Mouse (Mus musculus) embryonic facial prominence, embryonic 11.5 days (tissue): ENCODE results near the gene Cltb. TPM values are rescaled to one million over a fixed set of nuclear protein-coding genes. Genes with fewer than 3 reads are reported as not detected.
A peak's percentile ranks its signal among the peaks of the same experiment; 100 is the strongest.

Experiments used
- ATAC-seq: fragments of 200-750 bp; cut with Nextera tagmentation; replicated peaks from 2 replicates; pipeline ENCODE4 v1.8.0; 2017; ENCODE audit warnings: low read depth; ENCODE audit not compliant: insufficient number of reproducible peaks, low FRiP score, low TSS enrichment
- DNase-seq: peaks from one replicate; pipeline ENCODE4 v3.0.0-alpha.2; 2015; ENCODE audit warnings: low spot score
- H3K27ac ChIP-seq: fragments of 300-500 bp; sonication (generic); replicated peaks from 2 replicates; pipeline ENCODE4 v1.5.1; 2014; ENCODE audit warnings: mild to moderate bottlenecking, low read depth, low read length, control low read depth
- H3K27me3 ChIP-seq: fragments of 300-500 bp; sonication (generic); 2 replicates; pipeline ENCODE4 v1.6.1; 2014; ENCODE audit warnings: mild to moderate bottlenecking, low read length, moderate library complexity, mixed read lengths; ENCODE audit not compliant: control insufficient read depth, insufficient read depth
- H3K36me3 ChIP-seq: fragments of 300-500 bp; sonication (generic); replicated peaks from 2 replicates; pipeline ENCODE4 v1.6.1; 2014; ENCODE audit warnings: low read depth, mild to moderate bottlenecking, low read length, moderate library complexity, mixed read lengths; ENCODE audit not compliant: control insufficient read depth, insufficient read depth
- H3K4me1 ChIP-seq: fragments of 300-500 bp; sonication (generic); 2 replicates; pipeline ENCODE4 v1.6.1; 2014; ENCODE audit warnings: low read length, mixed read lengths; ENCODE audit not compliant: control insufficient read depth, insufficient read depth
- H3K4me2 ChIP-seq: fragments of 300-500 bp; sonication (generic); 2 replicates; pipeline ENCODE4 v1.6.1; 2014; ENCODE audit warnings: low read depth, mild to moderate bottlenecking, control low read depth, low read length, moderate library complexity
- H3K4me3 ChIP-seq: fragments of 300-500 bp; sonication (generic); 2 replicates; pipeline ENCODE4 v1.5.1; 2014; ENCODE audit warnings: low read depth, low read length, control low read depth
- H3K9ac ChIP-seq: fragments of 300-500 bp; sonication (generic); replicated peaks from 2 replicates; pipeline ENCODE4 v1.6.1; 2014; ENCODE audit warnings: mild to moderate bottlenecking, control low read depth, low read length
- H3K9me3 ChIP-seq: fragments of 300-500 bp; sonication (generic); replicated peaks from 2 replicates; pipeline ENCODE4 v1.6.1; 2016; ENCODE audit warnings: mild to moderate bottlenecking, low read length, inconsistent platforms, mixed read lengths; ENCODE audit not compliant: control insufficient read depth
- WGBS: fragments of 180-500 bp; shearing (Covaris S2); extraction: QIAGEN DNeasy Blood & Tissue Kit; methylation state at CpG from one replicate; pipeline ENCODE4 v1.1.7; 2014; 5-methylcytosine and 5-hydroxymethylcytosine counted together
- polyA plus RNA-seq: library from polyadenylated mRNA; unstranded; fragments of >200 nt; fragmentation: Nextera tagmentation; extraction: Ambion mirVana; gene quantifications from 2 replicates; pipeline ENCODE4 v1.2.1, GENCODE M21; 2014

Cltb gene
- polyA plus RNA-seq, 1 experiment from 2014 or later: 19.4 TPM

DNA sequence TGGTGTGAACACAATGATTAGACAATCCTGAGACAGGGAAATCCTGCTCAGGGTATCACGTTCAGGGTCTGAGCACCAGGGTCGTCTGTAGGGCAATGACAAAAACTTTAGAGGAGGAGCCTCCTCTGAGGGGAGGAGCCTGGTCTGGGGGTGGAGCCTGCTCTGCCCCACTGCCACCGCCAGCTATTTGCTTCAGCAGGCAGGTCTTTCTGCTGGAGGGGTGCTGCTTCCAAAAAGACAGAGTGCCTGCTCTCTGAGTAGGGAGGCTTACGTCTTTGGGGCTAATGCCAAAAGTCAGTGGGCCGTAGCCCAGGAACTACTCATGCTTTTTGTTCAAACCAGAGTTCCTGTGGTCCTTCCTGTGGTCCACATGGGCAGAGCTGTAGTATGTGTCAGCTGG lies 42.8 kb downstream of the Cltb start:
- Histone ChIP-seq H3K4me3 (no peak overlapping the region), H3K4me2 (no peak overlapping the region), H3K27ac (no peak overlapping the region), H3K4me1 (no peaks in the 10 kb centered on the region), H3K9me3 (no peaks in the 10 kb centered on the region), H3K36me3 (no peaks in the 10 kb centered on the region), H3K9ac (no peak overlapping the region), H3K27me3 (no peaks in the 10 kb centered on the region)
- no peak for ATAC-seq
- 42% methylated on average over 5 of the region's 5 CpGs for WGBS
- DNase-seq: no peak

DNA sequence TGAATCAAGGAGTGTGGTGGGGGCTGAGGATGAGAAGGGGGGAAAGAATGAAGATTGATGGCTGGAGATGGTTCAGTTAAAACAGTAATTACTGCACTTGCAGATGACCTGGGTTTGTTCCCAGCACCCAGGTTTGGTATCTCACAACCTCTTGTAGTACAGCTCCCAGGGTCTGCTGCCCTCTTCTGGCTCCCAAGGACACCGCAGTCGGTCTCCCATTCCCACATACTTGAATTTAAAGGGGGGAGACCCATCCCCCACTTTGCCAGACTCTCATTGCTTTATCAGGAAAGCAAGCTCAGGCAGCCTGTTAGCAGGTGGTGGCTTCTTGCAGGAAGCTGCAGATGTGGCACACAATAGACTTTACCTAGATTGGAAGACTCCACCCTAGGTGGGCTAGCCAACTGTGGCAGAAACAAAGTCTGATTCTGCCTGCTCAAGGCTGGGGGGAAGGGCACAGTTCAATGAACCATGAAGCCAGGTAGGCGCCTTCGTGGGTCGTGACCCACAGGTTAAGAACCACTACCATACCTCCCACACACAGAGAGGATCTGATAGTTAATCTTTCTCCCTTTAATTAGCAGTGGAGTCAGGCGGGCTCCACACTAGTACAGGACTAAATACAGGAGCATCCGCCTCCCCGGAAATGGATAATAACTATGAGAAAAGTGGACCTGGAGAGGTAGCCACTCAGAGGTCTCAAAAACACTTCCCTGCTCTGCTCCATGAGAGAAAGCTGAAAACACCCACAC lies 45.4 kb downstream of the Cltb start:
- no peaks in the 10 kb centered on the region for H3K9me3 ChIP-seq
- peak overlapping the region; percentile 98 for H3K4me3 ChIP-seq
- peak overlapping the region; percentile 41 for H3K4me2 ChIP-seq
- no peaks in the 10 kb centered on the region; the same call in 1 of the 2 replicates for H3K36me3 ChIP-seq
- WGBS: 42% methylated on average over 8 of the region's 8 CpGs
- H3K27ac ChIP-seq: no peak overlapping the region
- peak overlapping the region; percentile 97 for H3K9ac ChIP-seq
- H3K27me3 ChIP-seq: no peaks in the 10 kb centered on the region
- H3K4me1 ChIP-seq: no peaks in the 10 kb centered on the region
- DNase-seq (peak; percentile 64), ATAC-seq (no peak; the same call in 1 of the 2 replicates)

DNA sequence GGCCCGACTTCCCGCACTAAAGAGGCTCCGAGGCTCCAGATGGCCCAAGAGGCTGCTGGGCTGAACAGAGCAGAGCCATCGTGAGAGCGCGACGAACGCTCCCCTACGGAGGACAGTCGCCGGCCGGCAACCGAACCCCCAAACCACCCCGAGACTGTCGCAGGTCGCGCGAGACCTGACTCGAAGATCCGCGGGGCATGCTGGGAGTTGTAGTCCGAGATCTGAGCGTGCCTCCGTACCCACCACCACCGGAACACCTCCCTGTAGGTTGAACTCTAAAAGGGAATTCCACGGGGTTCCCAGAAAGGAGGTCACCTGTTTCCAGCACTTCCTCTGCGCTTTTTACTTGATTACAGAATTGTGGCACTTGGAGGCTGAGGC lies 46.0 kb downstream of the Cltb start, which contains the start of gene 4833439L19Rik:
Gene 4833439L19Rik, minus strand, starts transcription at position 235 of the 381 bp plus-strand sequence.
- DNase-seq (peak; percentile 100), ATAC-seq (peak; percentile 94)
- peak within 1 kb of the TSS; percentile 97 for H3K9ac ChIP-seq
- peak within 1 kb of the TSS; percentile 59 for H3K27ac ChIP-seq
- H3K27me3 ChIP-seq: no peaks in the 10 kb centered on the region
- H3K4me1 ChIP-seq: no peaks in the 10 kb centered on the region
- WGBS: under 1% methylated on average over 27 of the region's 27 CpGs
- H3K4me2 ChIP-seq: peak within 1 kb of the TSS; percentile 57
- H3K4me3 ChIP-seq: peak within 1 kb of the TSS; percentile 98
- H3K36me3 ChIP-seq: no peaks in the 10 kb centered on the region; the same call in 1 of the 2 replicates
- no peaks in the 10 kb centered on the region for H3K9me3 ChIP-seq

- 14% methylated on average over 44 of the region's 45 CpGs for WGBS
- peak overlapping the region; percentile 59 for H3K27ac ChIP-seq
- H3K4me3 ChIP-seq: peak overlapping the region; percentile 98
- H3K4me1 ChIP-seq: no peaks in the 10 kb centered on the region
- H3K4me2 ChIP-seq: peak overlapping the region; percentile 57
- H3K27me3 ChIP-seq: no peaks in the 10 kb centered on the region
- H3K36me3 ChIP-seq: no peaks in the 10 kb centered on the region; the same call in 1 of the 2 replicates
- peak; percentile 29 for DNase-seq
- ATAC-seq: peak; percentile 58
- H3K9ac ChIP-seq: peak overlapping the region; percentile 97
- no peaks in the 10 kb centered on the region for H3K9me3 ChIP-seq
Observed at GRCm38 (mm10) chr13:54564232-54565200, 46.6 kb downstream of the Cltb start.

DNA sequence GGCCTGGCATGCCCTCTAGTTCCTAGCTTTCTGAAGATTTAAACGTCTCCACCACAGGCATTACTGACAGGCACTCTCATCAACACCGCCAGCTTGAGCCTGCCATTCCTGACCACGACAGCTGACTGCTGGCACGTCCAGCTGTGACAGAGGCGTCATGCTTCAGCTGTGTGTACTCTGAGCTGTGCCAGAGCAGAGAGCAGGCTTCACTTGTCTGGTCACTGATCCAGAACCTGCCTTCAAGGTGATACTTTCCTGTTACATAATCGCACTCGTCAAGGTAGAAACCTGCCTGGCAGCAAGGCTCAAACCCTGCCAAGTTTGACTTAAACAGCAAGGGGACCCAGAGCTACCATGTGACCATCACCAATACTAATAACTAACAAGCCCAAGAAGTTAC lies 48.6 kb downstream of the Cltb start:
- Histone ChIP-seq H3K4me1 (no peaks in the 10 kb centered on the region), H3K36me3 (peaks cover 2% of the 10 kb centered on the region), H3K4me3 (no peak overlapping the region), H3K27ac (no peak overlapping the region), H3K4me2 (no peak overlapping the region), H3K9me3 (no peaks in the 10 kb centered on the region), H3K9ac (no peak overlapping the region), H3K27me3 (no peaks in the 10 kb centered on the region)
- DNase-seq (no peak), ATAC-seq (no peak)
- 86% methylated on average over 7 of the region's 7 CpGs for WGBS

DNA sequence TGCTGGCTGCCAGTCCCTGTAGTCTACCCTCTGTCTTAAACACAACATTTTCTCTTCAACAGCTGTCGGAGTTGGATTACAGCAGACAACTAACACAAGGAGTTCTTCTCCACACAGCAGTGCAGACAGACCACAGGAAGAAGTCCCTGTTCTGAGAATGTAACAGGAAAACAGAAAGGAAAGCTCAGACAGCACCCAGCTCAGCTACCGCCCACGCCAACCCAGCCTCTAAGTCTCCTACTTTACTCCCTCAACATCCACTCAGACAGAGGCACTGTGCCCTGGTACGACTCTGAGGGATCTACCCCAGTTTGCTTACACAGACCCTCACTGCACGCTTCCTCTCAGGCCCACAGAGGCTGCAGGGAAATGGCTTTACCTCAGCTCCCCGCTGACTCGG lies 50.5 kb downstream of the Cltb start:
- ATAC-seq: no peak
- 95% methylated on average over 7 of the region's 7 CpGs for WGBS
- H3K27ac ChIP-seq: no peak overlapping the region
- peaks cover 2% of the 10 kb centered on the region for H3K36me3 ChIP-seq
- no peaks in the 10 kb centered on the region for H3K9me3 ChIP-seq
- H3K4me1 ChIP-seq: no peaks in the 10 kb centered on the region
- H3K4me2 ChIP-seq: no peak overlapping the region
- DNase-seq: no peak
- H3K9ac ChIP-seq: no peak overlapping the region
- no peaks in the 10 kb centered on the region for H3K27me3 ChIP-seq
- H3K4me3 ChIP-seq: no peak overlapping the region

DNA sequence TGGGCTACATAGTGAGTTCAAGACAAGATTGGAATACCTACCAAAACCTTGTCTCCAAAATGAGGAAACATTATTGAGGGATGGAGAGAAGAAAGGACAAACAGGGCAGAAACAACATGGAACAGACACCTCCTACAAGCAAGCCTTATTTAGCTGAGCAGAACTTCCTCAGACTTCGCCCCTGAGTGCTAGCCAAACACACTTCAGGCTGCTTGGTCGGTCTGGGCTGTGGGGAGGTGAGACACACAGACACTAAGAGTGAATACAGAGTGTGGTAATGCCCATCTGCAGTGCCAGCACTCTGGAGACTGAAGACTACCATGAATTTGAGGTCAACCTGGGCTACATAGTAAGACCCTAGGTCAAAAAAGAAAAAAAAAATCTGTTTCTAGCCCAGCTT lies 51.5 kb downstream of the Cltb start:
- 98% methylated on average over 2 of the region's 2 CpGs for WGBS
- ATAC-seq: no peak

More for the DNA sequence above, 51.5 kb downstream of the Cltb start:
- DNase-seq: no peak
- Histone ChIP-seq H3K4me1 (no peaks in the 10 kb centered on the region), H3K27me3 (no peaks in the 10 kb centered on the region), H3K4me3 (no peak overlapping the region), H3K36me3 (peaks cover 2% of the 10 kb centered on the region), H3K9ac (no peak overlapping the region), H3K4me2 (no peak overlapping the region), H3K27ac (no peak overlapping the region), H3K9me3 (no peaks in the 10 kb centered on the region)
